Mouse (Mus musculus): Measurements from ENCODE around the gene Smim1. TPM values are rescaled to one million over a fixed set of nuclear protein-coding genes. Genes with fewer than 3 reads are reported as not detected.

The Smim1 gene
- polyA plus RNA-seq, 1 experiment: 41.1 TPM

DNA sequence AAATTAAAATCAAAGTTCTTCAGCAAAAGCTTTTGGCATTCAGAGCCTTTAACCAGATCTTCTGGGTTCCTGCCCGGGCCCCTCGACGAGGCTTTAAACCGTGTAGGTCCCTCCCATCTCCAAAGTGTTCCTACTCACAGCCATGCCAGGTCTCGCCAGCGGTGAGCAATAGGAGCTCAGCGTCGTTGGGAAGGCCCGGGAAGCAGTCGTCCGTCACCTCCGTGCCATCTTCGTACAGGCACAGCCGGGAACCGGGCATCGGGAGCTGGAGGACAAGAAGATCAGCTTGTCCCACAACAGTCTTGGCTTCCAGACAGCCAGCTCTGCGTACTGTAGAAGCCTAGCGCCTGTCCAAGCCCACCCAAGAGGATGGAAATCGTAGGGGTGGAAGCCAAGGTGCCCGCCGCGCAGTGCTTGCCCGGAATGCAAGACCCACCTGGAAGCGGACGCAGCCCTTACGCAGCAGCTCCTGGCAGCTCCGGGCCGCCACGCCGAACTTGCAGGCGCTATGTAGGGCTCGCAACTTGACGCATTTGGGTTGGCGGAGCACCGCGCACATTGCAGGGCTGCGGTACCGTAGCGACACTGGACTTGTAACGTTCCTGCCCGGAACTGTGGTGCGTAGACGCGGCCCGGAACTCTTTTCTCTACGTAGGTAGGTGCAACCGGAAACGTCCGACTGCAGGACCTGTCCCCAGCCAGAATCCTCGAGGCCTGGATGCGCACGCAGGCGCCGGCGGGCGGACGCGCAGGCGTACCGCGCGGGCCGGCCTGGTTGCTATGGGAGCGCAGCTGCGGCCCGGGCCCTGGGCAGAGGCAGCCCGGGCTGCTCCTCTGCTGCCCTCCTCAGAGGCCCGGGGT is 51.4 kb downstream of the Smim1 start, which contains the start of the genes Dffb and Cep104:
Gene Dffb, minus strand, starts transcription at position 696 of the 861 bp plus-strand sequence.
Gene Cep104, plus strand, starts transcription at position 764 of the 861 bp plus-strand sequence.
- Histone ChIP-seq H3K27me3 (ENCODE audit: control insufficient read depth, insufficient read depth, low read length) (no peaks in the 10 kb centered on the region), H3K36me3 (ENCODE audit: control insufficient read depth, insufficient read depth, low read length) (no peaks in the 10 kb centered on the region; the same call in none of the 2 replicates), H3K4me1 (ENCODE audit: control insufficient read depth, insufficient read depth, low read length) (peaks cover 8% of the 10 kb centered on the region), H3K27ac (ENCODE audit: control insufficient read depth, insufficient read depth, low read depth, low read length) (peak within 1 kb of the TSS; percentile 68), H3K4me3 (ENCODE audit: control insufficient read depth, low read depth, low read length) (peak within 1 kb of the TSS; percentile 93)
- TF ChIP-seq CTCF (IDR thresholded peaks at IDR 0.05; ENCODE audit: control insufficient read depth, insufficient read depth, insufficient replicate concordance, low read depth, low read length): 0 out of 2 replicates have a peak, but pooled peaks have one; percentile 16
- TF ChIP-seq POLR2A (IDR thresholded peaks at IDR 0.05; ENCODE audit: control insufficient read depth, low read depth, low read length): peak; percentile 92

Other genes starting within 250 kb of the Smim1 start
- 76.8 and 87.1 TPM in 2 replicates for gene A430005L14Rik, start 69.0 kb downstream of the Smim1 start, polyA plus RNA-seq (2012; rRNA removed)
- 4.6 and 4.7 TPM in 2 replicates for gene Dffb, start 51.1 kb downstream of the Smim1 start, polyA plus RNA-seq (2012; rRNA removed)
- 43.4 and 46.6 TPM in 2 replicates for gene Cep104, start 51.0 kb downstream of the Smim1 start, polyA plus RNA-seq (2012; rRNA removed)
- gene Lrrc47, start 14.5 kb downstream of the Smim1 start, polyA plus RNA-seq (2012; rRNA removed): 55.1 and 58.8 TPM in 2 replicates
- gene Ccdc27, start 16.4 kb upstream of the Smim1 start, polyA plus RNA-seq (2012; rRNA removed): 51.5 and 55.2 TPM in 2 replicates
- gene Trp73, start 114.0 kb upstream of the Smim1 start, polyA plus RNA-seq (2012; rRNA removed): 0.17 and 0.48 TPM in 2 replicates
- 20.8 and 21.2 TPM in 2 replicates for gene Wrap73, start 116.1 kb upstream of the Smim1 start, polyA plus RNA-seq (2012; rRNA removed)
- gene Tprgl, start 134.4 kb upstream of the Smim1 start, polyA plus RNA-seq (2012; rRNA removed): 212 and 246 TPM in 2 replicates
- 1.0 and 1.4 TPM in 2 replicates for gene Megf6, start 144.5 kb upstream of the Smim1 start, polyA plus RNA-seq (2012; rRNA removed)

Data from testis, adult 2 months (tissue).